Mouse (Mus musculus) hindlimb bud, embryonic 11.5 days (tissue): Measurements from ENCODE around the gene Ptpro.
"Not testable (repeated sequence)": the region's sequence is repeated elsewhere in the genome, so short reads cannot be mapped to it uniquely, and the experiment has no call there.

ENCODE experiments used
- DNase-seq: peaks from one replicate; pipeline ENCODE4 v3.0.0-alpha.2; 2012; ENCODE audit warnings: low read depth, low spot score; ENCODE audit errors: extremely low spot score

Gene Ptpro

GRCm38 (mm10) chr6:137443089-137443488 is 191.0 kb downstream of the Ptpro start:
- DNase-seq = no peak

- not testable (repeated sequence) for DNase-seq
Measured at GRCm38 (mm10) chr6:137446116-137446515, 194.0 kb downstream of the Ptpro start.

GRCm38 (mm10) chr6:137455537-137456041 is 203.5 kb downstream of the Ptpro start:
- peak; percentile 68 for DNase-seq

GRCm38 (mm10) chr6:137456064-137456463 is 203.9 kb downstream of the Ptpro start:
- no peak for DNase-seq

GRCm38 (mm10) chr6:137457210-137457609 is 205.1 kb downstream of the Ptpro start:
- no peak for DNase-seq

GRCm38 (mm10) chr6:137458136-137458535 is 206.0 kb downstream of the Ptpro start:
- DNase-seq = no peak

DNA sequence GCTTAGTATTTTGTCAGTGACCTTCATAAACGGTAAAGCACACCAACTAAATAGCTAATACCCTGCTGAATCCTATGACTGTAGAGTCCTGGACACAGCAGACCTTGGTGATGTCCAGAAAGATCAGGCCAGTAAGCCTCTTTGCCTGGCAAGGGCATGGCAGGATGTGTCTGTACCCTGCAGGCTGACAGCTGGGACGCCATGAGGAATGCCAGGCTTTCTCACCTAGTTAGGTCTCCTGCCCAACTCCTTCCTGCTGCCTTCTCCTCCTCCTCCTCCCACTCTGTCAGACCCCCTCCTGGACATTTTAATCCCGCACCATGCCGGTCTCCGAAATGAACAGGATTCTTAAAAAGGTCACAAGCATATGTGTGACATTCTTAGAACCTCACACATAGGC is 211.7 kb downstream of the Ptpro start:
- no peak for DNase-seq

DNA sequence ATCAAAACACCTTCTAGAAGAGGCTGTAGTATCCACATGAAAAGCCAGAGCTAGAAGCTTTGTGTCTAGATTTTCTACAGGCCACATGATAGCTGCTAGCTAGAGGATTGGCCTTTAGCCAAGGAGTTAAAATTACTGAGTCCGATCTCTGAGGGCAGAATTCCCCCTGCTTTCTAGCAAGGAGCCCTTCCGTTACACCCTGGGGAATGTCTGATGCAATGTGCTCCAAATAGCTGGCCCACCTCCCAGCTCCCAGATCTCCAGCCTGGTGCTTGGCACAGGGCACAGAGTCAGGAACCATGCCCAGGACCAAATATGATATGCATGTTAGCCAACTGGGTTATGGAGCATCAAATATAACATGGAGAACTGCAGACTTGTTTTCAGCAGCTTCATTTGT is 213.1 kb downstream of the Ptpro start:
- DNase-seq = no peak

GRCm38 (mm10) chr6:137466256-137466655 is 214.1 kb downstream of the Ptpro start:
- no peak for DNase-seq

DNA sequence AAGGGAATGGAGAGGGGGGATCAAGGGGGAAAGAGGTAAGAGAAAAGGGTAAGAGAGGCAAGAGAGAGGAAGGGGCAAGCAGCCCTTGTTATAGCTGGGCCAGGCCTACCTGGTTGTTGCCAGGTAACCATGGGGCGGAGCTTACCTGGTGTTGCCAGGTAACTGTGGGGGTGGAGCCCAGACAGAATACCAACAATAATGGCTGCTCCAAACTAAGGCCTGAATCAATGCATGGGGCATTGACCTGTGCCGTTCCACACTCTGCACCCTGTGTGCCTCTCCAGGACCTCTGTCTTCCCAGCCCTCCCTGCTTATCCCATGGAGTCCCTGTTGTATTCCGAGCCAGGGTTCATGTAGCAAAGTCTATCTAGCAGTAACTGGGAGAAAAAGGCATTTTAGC is 215.6 kb downstream of the Ptpro start:
- DNase-seq = no peak

GRCm38 (mm10) chr6:137469541-137469940 is 217.4 kb downstream of the Ptpro start:
- no peak for DNase-seq

DNA sequence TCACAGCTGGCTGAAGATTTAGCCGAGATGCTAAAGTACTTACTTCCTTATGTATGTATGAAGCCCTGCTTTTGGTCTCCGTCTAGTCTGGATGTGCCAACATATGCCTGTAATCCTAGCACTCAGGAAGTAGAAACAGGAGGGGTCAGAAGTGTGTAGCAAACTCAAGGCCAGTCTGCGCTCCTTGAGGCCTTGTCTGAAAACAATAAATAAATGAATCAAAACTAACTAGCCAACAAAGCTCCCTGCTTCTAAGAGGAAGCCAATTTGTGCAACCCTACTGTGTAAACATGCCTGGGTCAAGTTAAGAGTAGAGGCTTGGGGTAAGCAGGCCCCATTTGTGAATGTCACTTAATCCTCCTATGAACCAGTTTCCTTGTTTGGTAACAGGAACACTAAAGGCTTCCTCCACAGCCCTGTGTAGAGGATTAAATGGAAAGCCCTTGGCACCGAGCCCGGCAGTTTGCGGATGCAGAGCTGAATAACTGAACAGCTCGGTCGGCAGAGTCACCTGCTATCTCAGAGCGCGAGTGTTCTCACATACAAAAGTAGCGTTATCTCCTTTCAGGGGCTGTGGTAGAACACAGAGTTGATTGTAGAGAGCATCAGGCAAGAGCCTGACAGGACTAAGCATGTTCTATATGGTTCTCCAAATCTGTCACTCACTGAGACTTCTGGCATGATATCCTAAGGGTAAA is 218.9 kb downstream of the Ptpro start:
- peak; percentile 30 for DNase-seq

DNA sequence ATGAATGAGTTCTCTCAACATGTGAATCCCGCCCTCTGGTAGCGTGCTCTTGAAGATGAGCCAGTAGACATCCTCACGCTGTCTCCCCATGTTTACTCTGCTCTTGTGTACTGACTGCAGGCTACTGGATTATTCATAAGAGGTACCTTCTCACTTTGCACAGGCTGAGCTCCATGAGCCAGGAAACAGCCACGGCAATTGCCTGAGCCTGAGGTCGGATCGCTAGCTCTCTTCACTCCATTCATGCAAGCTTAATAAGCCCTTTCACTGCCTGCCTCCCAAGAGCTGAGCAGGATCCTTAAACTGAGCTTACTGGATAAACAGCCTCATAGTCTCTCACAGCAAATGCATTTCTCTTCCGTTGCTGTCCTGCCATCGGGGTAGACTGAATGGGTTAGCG is 220.0 kb downstream of the Ptpro start:
- no peak for DNase-seq

GRCm38 (mm10) chr6:137473433-137473832 is 221.3 kb downstream of the Ptpro start:
- DNase-seq = no peak

DNA sequence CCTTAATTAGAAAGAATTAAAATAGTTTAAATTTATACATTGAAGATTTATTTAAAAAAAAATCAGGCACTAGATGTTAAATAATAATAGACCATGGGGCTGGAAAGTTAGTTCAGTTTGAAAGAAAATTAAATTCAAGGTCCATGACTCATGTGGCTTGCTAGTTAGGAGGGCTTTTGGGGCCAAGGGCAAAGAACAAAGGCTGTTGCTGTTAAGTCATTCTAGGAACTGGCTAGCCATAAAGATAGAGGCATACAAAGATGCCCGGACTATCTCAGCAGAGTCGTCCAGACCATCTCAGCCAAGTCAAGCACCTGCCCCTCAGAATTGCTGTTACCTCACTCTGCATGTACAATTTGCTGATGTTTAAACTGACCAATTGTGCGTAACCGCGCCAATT is 223.6 kb downstream of the Ptpro start:
- DNase-seq = not testable (repeated sequence)

DNA sequence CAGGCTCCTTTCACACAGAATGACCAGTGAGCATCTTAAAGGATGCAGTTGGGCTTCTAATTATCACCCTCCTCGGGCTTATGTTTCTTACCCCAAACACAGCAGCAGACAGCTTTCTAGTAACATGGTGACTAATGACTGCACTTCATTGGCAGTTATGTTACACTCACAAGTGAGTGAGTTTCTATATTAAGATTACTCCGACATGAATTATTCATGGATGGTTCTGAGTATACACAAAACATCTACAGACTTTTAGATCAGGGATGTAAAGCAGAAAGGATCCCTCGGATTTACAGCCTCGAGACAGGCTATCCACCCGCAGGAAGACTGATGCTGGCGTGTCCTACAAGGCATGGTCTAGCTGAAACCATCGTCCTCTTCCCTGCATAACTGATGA is 230.8 kb downstream of the Ptpro start:
- no peak for DNase-seq

DNA sequence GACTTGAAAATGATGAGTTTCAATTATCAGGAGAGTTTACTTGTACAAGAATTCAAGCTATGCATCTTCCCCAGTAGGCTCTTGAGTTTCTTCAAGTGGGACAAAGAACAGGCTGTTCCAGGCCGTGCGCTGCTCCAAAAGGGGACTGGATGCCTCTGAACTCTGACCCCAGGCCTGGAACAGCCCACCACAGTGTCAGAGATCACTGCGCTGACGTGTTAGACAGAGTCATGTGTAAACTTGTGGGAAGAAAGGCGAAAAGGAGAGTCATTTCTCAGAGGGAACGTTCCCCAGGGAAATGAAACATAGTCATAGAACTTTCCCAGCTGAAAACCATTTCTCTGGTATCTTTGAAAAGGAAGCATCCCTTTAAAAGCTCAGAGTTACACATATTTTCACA is 235.3 kb downstream of the Ptpro start:
- DNase-seq = no peak

DNA sequence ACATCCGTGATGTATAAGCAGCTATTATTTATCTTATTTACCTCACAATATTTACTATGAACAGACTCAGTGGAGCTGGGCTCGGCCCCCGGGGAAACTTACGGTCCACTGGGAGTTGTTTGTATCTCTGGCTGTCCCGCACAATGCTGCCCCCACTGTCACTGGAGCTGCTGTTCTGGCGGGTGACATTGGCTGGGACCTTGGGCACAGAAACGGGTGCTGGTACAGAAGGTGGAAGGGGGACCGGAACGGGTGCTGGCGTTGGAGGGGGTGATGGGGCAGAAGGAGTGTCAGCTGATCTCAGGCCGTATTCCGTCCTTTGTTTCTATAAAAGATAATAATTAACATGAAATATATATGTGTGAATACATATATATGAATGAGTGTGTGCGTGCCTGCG is 238.0 kb downstream of the Ptpro start:
- no peak for DNase-seq

GRCm38 (mm10) chr6:137491659-137492058 is 239.5 kb downstream of the Ptpro start:
- DNase-seq = no peak

- DNase-seq = no peak
Measured at GRCm38 (mm10) chr6:137492582-137492981, 240.5 kb downstream of the Ptpro start.

- no peak for DNase-seq
Measured at GRCm38 (mm10) chr6:137493211-137494135, 241.4 kb downstream of the Ptpro start.

DNA sequence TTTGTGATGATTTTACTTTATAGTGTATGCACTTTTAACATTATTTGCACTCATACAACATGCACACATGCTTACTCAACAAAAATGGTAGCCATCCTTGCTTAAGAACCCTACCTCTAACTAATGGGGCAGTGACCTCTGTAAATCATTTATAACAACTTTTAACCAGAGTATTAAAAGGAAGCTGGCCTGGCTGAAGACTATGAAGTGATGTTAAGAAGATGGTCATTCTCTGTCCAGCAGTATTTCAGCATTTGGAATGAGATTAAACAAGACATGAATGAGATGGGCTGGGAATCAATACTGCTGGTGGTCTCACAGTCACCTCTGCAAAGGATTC is 242.0 kb downstream of the Ptpro start:
- no peak for DNase-seq
